Mouse (Mus musculus) cerebellum, adult 2 months (tissue): ENCODE measurements at regions not wholly inside any gene's neighbourhood (a gene's known extent, or its start where the extent isn't known, plus 50 kb on each side); places are given as distances from the start of the nearest gene placed in this dataset.

Experiments used
- CTCF ChIP-seq: fragments of 200-500 bp; IDR thresholded peaks from 2 replicates; pipeline ENCODE4 v1.5.1; 2011; ENCODE audit warnings: low read depth, mild to moderate bottlenecking, control low read depth, low read length, moderate library complexity, borderline replicate concordance; ENCODE audit not compliant: insufficient read depth
- POLR2A ChIP-seq: fragments of 200-500 bp; IDR thresholded peaks from 2 replicates; pipeline ENCODE4 v1.6.1; 2011; ENCODE audit warnings: low read length, control low read depth, borderline replicate concordance; ENCODE audit not compliant: insufficient read depth

DNA sequence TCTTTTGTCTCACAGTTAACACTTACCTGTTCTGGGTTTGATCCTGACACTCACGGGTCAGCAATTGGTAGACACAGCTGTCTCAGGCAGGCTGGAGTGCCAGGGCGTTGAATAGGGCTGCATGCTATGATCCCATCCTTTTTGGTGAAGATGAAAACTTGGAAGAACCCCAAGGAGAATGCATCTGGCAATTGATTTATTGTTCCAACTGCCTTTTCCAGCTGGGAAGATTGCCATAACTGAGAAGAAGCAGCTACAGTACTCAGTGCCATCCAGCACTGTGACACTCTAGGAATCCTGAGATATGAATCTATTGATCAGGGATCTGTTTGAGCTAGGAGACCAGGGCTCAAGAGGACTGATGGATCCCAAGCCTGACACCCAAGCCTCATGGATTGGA lies 79.6 kb upstream of the Dlg1 start:
- TF ChIP-seq CTCF (no peak), POLR2A (no peak)
